Comparison of ENCODE assay signal across 10 mouse cellular contexts in genomic region chr15:32288480-32288879, GRCm38 (mm10). TPM values are rescaled to one million over a fixed set of nuclear protein-coding genes. Genes with fewer than 3 reads are reported as not detected.
DNase-seq lines count a peak whose midpoint lies in the region; ATAC-seq lines count a peak whose summit lies in the region.
"Had no signal": no experiment of that assay in that cellular context is flagged by ENCODE, and none has a peak within 500 bp of the region (broad histone marks: within the 10 kb centered on the region; RNA-seq: fewer than 3 reads in every experiment).

No protein-coding gene starts in this region.

- H3K27me3 ChIP-seq in hindbrain, embryonic 15.5 days, result no peaks in the 10 kb centered on the region
- no peaks in the 10 kb centered on the region for H3K27me3 ChIP-seq in hindbrain, embryonic 16.5 days (replicated peaks; ENCODE audit: control insufficient read depth, insufficient read depth, low read length)
- H3K27me3 ChIP-seq: CH12.LX; liver, embryonic 15.5 days had no signal

- H3K4me1 ChIP-seq in hindbrain, embryonic 15.5 days (replicated peaks), result no peaks in the 10 kb centered on the region
- no peaks in the 10 kb centered on the region for H3K4me1 ChIP-seq in hindbrain, embryonic 16.5 days (ENCODE audit: control insufficient read depth, insufficient read depth, low read depth, low read length)
- H3K4me1 ChIP-seq: liver, embryonic 15.5 days had no signal

- no peak overlapping the region for H3K9ac ChIP-seq in hindbrain, embryonic 15.5 days
- no peak overlapping the region for H3K9ac ChIP-seq in hindbrain, embryonic 16.5 days (ENCODE audit: low read depth, low read length)
- H3K9ac ChIP-seq: liver, embryonic 15.5 days had no signal

- 0 out of 2 replicates have a peak, but pooled peaks have one; percentile 27 for ATAC-seq in hindbrain, embryonic 15.5 days (ENCODE audit: low FRiP score, low read depth)
- no peak for ATAC-seq in hindbrain, embryonic 16.5 days

- no peaks in the 10 kb centered on the region for H3K36me3 ChIP-seq in hindbrain, embryonic 15.5 days
- no peaks in the 10 kb centered on the region for H3K36me3 ChIP-seq in hindbrain, embryonic 16.5 days (ENCODE audit: control insufficient read depth, insufficient read depth, low read length)
- H3K36me3 ChIP-seq: liver, embryonic 15.5 days had no signal

- no peak overlapping the region for H3K4me3 ChIP-seq in hindbrain, embryonic 15.5 days
- H3K4me3 ChIP-seq in hindbrain, embryonic 16.5 days (ENCODE audit: low read length), result no peak overlapping the region
- H3K4me3 ChIP-seq: liver, embryonic 15.5 days had no signal

- no peak overlapping the region for H3K4me2 ChIP-seq in hindbrain, embryonic 15.5 days
- no peak overlapping the region for H3K4me2 ChIP-seq in hindbrain, embryonic 16.5 days (ENCODE audit: low read length)
- H3K4me2 ChIP-seq: liver, embryonic 15.5 days had no signal

- H3K9me3 ChIP-seq in hindbrain, embryonic 15.5 days, result no peaks in the 10 kb centered on the region
- no peaks in the 10 kb centered on the region for H3K9me3 ChIP-seq in hindbrain, embryonic 16.5 days (ENCODE audit: control insufficient read depth, low read length)
- H3K9me3 ChIP-seq: liver, embryonic 15.5 days had no signal

- DNase-seq in adrenal gland, adult 8-10 months, result peak; percentile 37
- peak; percentile 21 to 23 for DNase-seq in gastrocnemius, postnatal 36 days
- peak; percentile 40 to 48 for DNase-seq in kidney, postnatal 25 days
- no peak for DNase-seq in retina, postnatal 1 day
- no peak for DNase-seq in layer of hippocampus, postnatal 14 days (ENCODE audit: low spot score in 2 of 2)
- DNase-seq in left cerebral cortex, postnatal 36 days (ENCODE audit: low spot score in 2 of 2), result no peak

- intact Hi-C loops in gastrocnemius, postnatal 36 days (cut with DNase I), result no loop called here
- intact Hi-C loops in left cerebral cortex, postnatal 36 days (cut with DNase I), result no loop called here

- no peak overlapping the region for H3K27ac ChIP-seq in hindbrain, embryonic 15.5 days (replicated peaks)
- H3K27ac ChIP-seq in hindbrain, embryonic 16.5 days (ENCODE audit: low read depth, low read length), result no peak overlapping the region
- H3K27ac ChIP-seq: liver, embryonic 15.5 days had no signal

- 66% methylated on average over 6 of the region's 6 CpGs for WGBS in hindbrain, embryonic 15.5 days
- 43% methylated on average over 6 of the region's 6 CpGs for WGBS in hindbrain, embryonic 16.5 days

RNA-seq across cellular contexts. Expression of gene Sema5a, which starts 43.9 kb away (rescaled TPM):
- polyA plus RNA-seq in hindbrain, embryonic 15.5 days (2015; fragmentation: Nextera tagmentation; extraction: Ambion mirVana), result 8.8 and 11.1 TPM in 2 replicates
- polyA plus RNA-seq in hindbrain, embryonic 16.5 days (2015; fragmentation: Nextera tagmentation; extraction: Ambion mirVana), result 10.1 and 11.6 TPM in 2 replicates
- total RNA-seq in adrenal gland, adult 8-10 months (2022), result 10 to 100 TPM; 16.9 to 21.6 (median 21.0) TPM
- total RNA-seq in gastrocnemius, postnatal 36 days (2021), result 1 to 10 TPM; 2.4 to 3.0 TPM
- 100 to 1,000 TPM in 1 of 2 experiments, 10 to 100 TPM in 1; 98.0 to 101 TPM for total RNA-seq in layer of hippocampus, postnatal 14 days (2021)
- total RNA-seq in left cerebral cortex, postnatal 36 days (2021), result 10 to 100 TPM; 23.7 to 26.0 TPM

Comparison
In these comparisons a context has a peak if more than half of its experiments do, and no peak if none do; other contexts are left out.
1. DNase-seq: peak in adrenal gland, adult 8-10 months (single experiment), gastrocnemius, postnatal 36 days (2 of 2) and kidney, postnatal 25 days (2 of 2); none in retina, postnatal 1 day (single experiment), layer of hippocampus, postnatal 14 days (0 of 2) and left cerebral cortex, postnatal 36 days (0 of 2).
2. RNA of gene Sema5a, which starts 43.9 kb away (total RNA-seq): 98.0 to 101 TPM in layer of hippocampus, postnatal 14 days, 23.7 to 26.0 TPM in left cerebral cortex, postnatal 36 days and 16.9 to 21.6 TPM in adrenal gland, adult 8-10 months; 2.4 to 3.0 TPM in gastrocnemius, postnatal 36 days; every median in the first group is over 4 times any median in the second.